Mouse (Mus musculus): Measurements from ENCODE around the gene Atp6v1e1.
"Not testable (repeated sequence)": the region's sequence is repeated elsewhere in the genome, so short reads cannot be mapped to it uniquely, and the experiment has no call there.

Gene Atp6v1e1

GRCm38 (mm10) chr6:120834766-120835321 lies 12.3 kb upstream of the Atp6v1e1 start:
- H3K27me3 ChIP-seq (ENCODE audit: control insufficient read depth, insufficient read depth, low read length, poor library complexity, severe bottlenecking) = no peaks in the 10 kb centered on the region
- no peaks in the 10 kb centered on the region; the same call in 1 of the 2 replicates for H3K36me3 ChIP-seq (ENCODE audit: control insufficient read depth, insufficient read depth, low read length, poor library complexity, severe bottlenecking)
- DNase-seq (ENCODE audit: low read depth, low spot score) = no peak

GRCm38 (mm10) chr6:120832097-120832496 lies 9.5 kb upstream of the Atp6v1e1 start:
- DNase-seq (ENCODE audit: low read depth, low spot score) = no peak
- H3K36me3 ChIP-seq (ENCODE audit: control insufficient read depth, insufficient read depth, low read length, poor library complexity, severe bottlenecking) = no peaks in the 10 kb centered on the region
- H3K27me3 ChIP-seq (ENCODE audit: control insufficient read depth, insufficient read depth, low read length, poor library complexity, severe bottlenecking) = no peaks in the 10 kb centered on the region

- DNase-seq (ENCODE audit: low read depth, low spot score) = no peak
- H3K27me3 ChIP-seq (ENCODE audit: control insufficient read depth, insufficient read depth, low read length, poor library complexity, severe bottlenecking) = no peaks in the 10 kb centered on the region
- H3K36me3 ChIP-seq (ENCODE audit: control insufficient read depth, insufficient read depth, low read length, poor library complexity, severe bottlenecking) = no peaks in the 10 kb centered on the region
Observed at GRCm38 (mm10) chr6:120830866-120831608, 8.4 kb upstream of the Atp6v1e1 start.

GRCm38 (mm10) chr6:120830056-120830455 lies 7.5 kb upstream of the Atp6v1e1 start:
- Histone ChIP-seq H3K36me3 (ENCODE audit: control insufficient read depth, insufficient read depth, low read length, poor library complexity, severe bottlenecking) (no peaks in the 10 kb centered on the region), H3K27me3 (ENCODE audit: control insufficient read depth, insufficient read depth, low read length, poor library complexity, severe bottlenecking) (no peaks in the 10 kb centered on the region)
- no peak for DNase-seq (ENCODE audit: low read depth, low spot score)

- peak; percentile 48 for DNase-seq (ENCODE audit: low read depth, low spot score)
- Histone ChIP-seq H3K36me3 (ENCODE audit: control insufficient read depth, insufficient read depth, low read length, poor library complexity, severe bottlenecking) (peaks cover 5% of the 10 kb centered on the region; the same call in 1 of the 2 replicates), H3K27me3 (ENCODE audit: control insufficient read depth, insufficient read depth, low read length, poor library complexity, severe bottlenecking) (no peaks in the 10 kb centered on the region)
Observed at GRCm38 (mm10) chr6:120822937-120823614, 483 bp upstream of the Atp6v1e1 start.

GRCm38 (mm10) chr6:120821715-120822114 lies 878 bp downstream of the Atp6v1e1 start:
- no peaks in the 10 kb centered on the region for H3K27me3 ChIP-seq (ENCODE audit: control insufficient read depth, insufficient read depth, low read length, poor library complexity, severe bottlenecking)
- no peak for DNase-seq (ENCODE audit: low read depth, low spot score)
- H3K36me3 ChIP-seq (ENCODE audit: control insufficient read depth, insufficient read depth, low read length, poor library complexity, severe bottlenecking) = peaks cover 8% of the 10 kb centered on the region; the same call in 1 of the 2 replicates

- DNase-seq (ENCODE audit: low read depth, low spot score) = no peak
- Histone ChIP-seq H3K36me3 (ENCODE audit: control insufficient read depth, insufficient read depth, low read length, poor library complexity, severe bottlenecking) (peaks cover 8% of the 10 kb centered on the region; the same call in 1 of the 2 replicates), H3K27me3 (ENCODE audit: control insufficient read depth, insufficient read depth, low read length, poor library complexity, severe bottlenecking) (no peaks in the 10 kb centered on the region)
Observed at GRCm38 (mm10) chr6:120820941-120821340, 1.7 kb downstream of the Atp6v1e1 start.

GRCm38 (mm10) chr6:120820144-120820543 lies 2.4 kb downstream of the Atp6v1e1 start:
- Histone ChIP-seq H3K27me3 (ENCODE audit: control insufficient read depth, insufficient read depth, low read length, poor library complexity, severe bottlenecking) (no peaks in the 10 kb centered on the region), H3K36me3 (ENCODE audit: control insufficient read depth, insufficient read depth, low read length, poor library complexity, severe bottlenecking) (peaks cover 8% of the 10 kb centered on the region; the same call in 1 of the 2 replicates)
- DNase-seq (ENCODE audit: low read depth, low spot score) = no peak

- Histone ChIP-seq H3K36me3 (ENCODE audit: control insufficient read depth, insufficient read depth, low read length, poor library complexity, severe bottlenecking) (peaks cover 8% of the 10 kb centered on the region; the same call in 1 of the 2 replicates), H3K27me3 (ENCODE audit: control insufficient read depth, insufficient read depth, low read length, poor library complexity, severe bottlenecking) (no peaks in the 10 kb centered on the region)
- no peak for DNase-seq (ENCODE audit: low read depth, low spot score)
Observed at GRCm38 (mm10) chr6:120819294-120819693, 3.3 kb downstream of the Atp6v1e1 start.

- DNase-seq (ENCODE audit: low read depth, low spot score); H3K27me3 ChIP-seq (ENCODE audit: control insufficient read depth, insufficient read depth, low read length, poor library complexity, severe bottlenecking): not testable (repeated sequence)
- H3K36me3 ChIP-seq (ENCODE audit: control insufficient read depth, insufficient read depth, low read length, poor library complexity, severe bottlenecking) = peaks cover 16% of the 10 kb centered on the region
Observed at GRCm38 (mm10) chr6:120811999-120812398, 10.6 kb downstream of the Atp6v1e1 start.

- DNase-seq (ENCODE audit: low read depth, low spot score) = no peak
- Histone ChIP-seq H3K36me3 (ENCODE audit: control insufficient read depth, insufficient read depth, low read length, poor library complexity, severe bottlenecking) (peaks cover 26% of the 10 kb centered on the region), H3K27me3 (ENCODE audit: control insufficient read depth, insufficient read depth, low read length, poor library complexity, severe bottlenecking) (no peaks in the 10 kb centered on the region)
Observed at GRCm38 (mm10) chr6:120807738-120808081, 14.9 kb downstream of the Atp6v1e1 start.

GRCm38 (mm10) chr6:120806999-120807737 lies 15.4 kb downstream of the Atp6v1e1 start:
- DNase-seq (ENCODE audit: low read depth, low spot score) = no peak
- peaks cover 26% of the 10 kb centered on the region for H3K36me3 ChIP-seq (ENCODE audit: control insufficient read depth, insufficient read depth, low read length, poor library complexity, severe bottlenecking)
- H3K27me3 ChIP-seq (ENCODE audit: control insufficient read depth, insufficient read depth, low read length, poor library complexity, severe bottlenecking) = no peaks in the 10 kb centered on the region

GRCm38 (mm10) chr6:120799581-120800041 lies 23.0 kb downstream of the Atp6v1e1 start:
- no peak for DNase-seq (ENCODE audit: low read depth, low spot score)
- H3K36me3 ChIP-seq (ENCODE audit: control insufficient read depth, insufficient read depth, low read length, poor library complexity, severe bottlenecking) = peaks cover 11% of the 10 kb centered on the region
- no peaks in the 10 kb centered on the region for H3K27me3 ChIP-seq (ENCODE audit: control insufficient read depth, insufficient read depth, low read length, poor library complexity, severe bottlenecking)

GRCm38 (mm10) chr6:120798905-120799304 lies 23.7 kb downstream of the Atp6v1e1 start:
- Histone ChIP-seq H3K36me3 (ENCODE audit: control insufficient read depth, insufficient read depth, low read length, poor library complexity, severe bottlenecking) (peaks cover 11% of the 10 kb centered on the region), H3K27me3 (ENCODE audit: control insufficient read depth, insufficient read depth, low read length, poor library complexity, severe bottlenecking) (no peaks in the 10 kb centered on the region)
- no peak for DNase-seq (ENCODE audit: low read depth, low spot score)
